Mouse (Mus musculus) CD8-positive naive resting alpha-beta T cell, adult 57 days (primary cell): ENCODE measurements around the gene Smarca2. TPM values are rescaled to one million over a fixed set of nuclear protein-coding genes. Genes with fewer than 3 reads are reported as not detected.

Experiments
- total RNA-seq: library from RNA; stranded (reverse); gene quantifications from one replicate; pipeline ENCODE4 v1.2.4, GENCODE M21; 2023

Smarca2 gene
- 175 TPM for total RNA-seq

GRCm38 (mm10) chr19:26604755-26605300, at the start of gene Smarca2:
TSS of gene Smarca2 (plus strand) at chr19:26605050.

